Mouse (Mus musculus): ENCODE data around the gene Slc19a3. TPM values are rescaled to one million over a fixed set of nuclear protein-coding genes. Genes with fewer than 3 reads are reported as not detected.

The Slc19a3 gene
- polyA plus RNA-seq (2015; fragmentation: Nextera tagmentation; extraction: Ambion mirVana) = 0.16 and 0.41 TPM in 2 replicates

DNA sequence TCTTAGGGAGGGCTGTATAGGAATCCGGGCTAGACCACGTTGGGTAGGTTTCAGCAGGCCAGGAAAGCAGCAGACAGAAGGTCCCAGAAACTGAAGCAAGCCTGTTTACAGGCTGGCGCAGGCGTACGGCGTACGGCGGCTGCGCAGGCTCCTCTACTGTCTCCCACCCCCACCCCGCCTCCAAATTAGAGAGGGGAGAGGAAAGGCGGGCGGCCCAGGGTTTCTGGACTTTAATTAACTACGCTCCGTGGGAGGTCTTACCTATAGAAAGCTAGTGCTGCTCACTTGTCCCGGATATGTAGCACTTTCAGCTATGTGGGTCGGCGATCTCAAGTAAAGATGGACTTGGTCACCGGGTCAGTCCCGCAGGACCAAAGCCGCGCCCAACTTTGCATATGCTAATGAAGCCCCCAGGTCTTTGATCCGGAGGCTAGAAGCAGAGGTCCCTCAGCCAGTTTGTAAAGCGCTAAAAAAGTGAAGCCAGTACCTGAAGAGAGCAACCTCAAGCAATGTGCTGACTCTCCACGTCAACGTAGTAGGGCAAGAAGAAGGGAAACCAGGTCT is at the start of gene Slc19a3:
Slc19a3 (minus strand) TSS at position 340 of the 564 bp plus-strand sequence.

DNA sequence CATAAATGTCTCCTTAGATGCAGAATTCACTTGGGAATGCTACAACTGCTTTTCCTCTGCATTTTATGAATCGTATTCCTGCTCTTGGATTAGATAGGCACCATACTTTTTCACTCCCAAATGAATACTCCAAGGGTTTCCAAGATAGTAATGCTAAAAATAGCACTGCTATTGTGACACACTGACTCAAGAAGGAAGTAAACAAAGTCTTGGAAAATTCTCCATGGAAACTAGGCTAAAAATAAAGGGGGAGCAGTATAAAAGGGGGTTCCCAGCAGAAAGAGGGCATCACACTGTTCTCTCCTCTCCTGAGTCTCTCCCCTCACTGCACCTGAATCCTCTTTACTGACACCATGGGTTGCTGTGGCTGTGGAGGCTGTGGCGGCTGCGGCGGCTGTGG is 22.4 kb upstream of the Slc19a3 start, which contains the start of gene Krtap28-13:
Krtap28-13 (plus strand) TSS at position 288 of the 400 bp plus-strand sequence.

DNA sequence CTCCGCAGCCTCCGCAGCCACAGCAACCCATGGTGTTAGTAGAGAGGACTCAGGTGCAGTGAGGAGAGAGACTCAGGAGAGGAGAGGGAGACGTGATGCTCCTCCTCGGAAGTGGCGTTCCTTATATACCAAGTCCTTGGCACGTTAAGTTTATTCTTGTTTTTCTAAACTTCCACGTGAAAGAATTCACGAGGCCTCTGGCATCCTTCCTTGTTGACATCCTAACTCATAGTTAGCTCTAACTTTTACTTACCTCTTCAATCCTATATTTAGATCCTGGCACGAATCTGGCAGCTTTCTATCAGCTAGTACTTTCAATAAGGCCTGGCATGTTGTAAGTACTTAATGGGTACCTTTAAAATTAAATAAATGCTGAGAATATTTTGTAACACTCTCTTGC is 21.0 kb upstream of the Slc19a3 start, which contains the start of gene A030005K14Rik:
A030005K14Rik (minus strand) TSS at position 101 of the 400 bp plus-strand sequence.

DNA sequence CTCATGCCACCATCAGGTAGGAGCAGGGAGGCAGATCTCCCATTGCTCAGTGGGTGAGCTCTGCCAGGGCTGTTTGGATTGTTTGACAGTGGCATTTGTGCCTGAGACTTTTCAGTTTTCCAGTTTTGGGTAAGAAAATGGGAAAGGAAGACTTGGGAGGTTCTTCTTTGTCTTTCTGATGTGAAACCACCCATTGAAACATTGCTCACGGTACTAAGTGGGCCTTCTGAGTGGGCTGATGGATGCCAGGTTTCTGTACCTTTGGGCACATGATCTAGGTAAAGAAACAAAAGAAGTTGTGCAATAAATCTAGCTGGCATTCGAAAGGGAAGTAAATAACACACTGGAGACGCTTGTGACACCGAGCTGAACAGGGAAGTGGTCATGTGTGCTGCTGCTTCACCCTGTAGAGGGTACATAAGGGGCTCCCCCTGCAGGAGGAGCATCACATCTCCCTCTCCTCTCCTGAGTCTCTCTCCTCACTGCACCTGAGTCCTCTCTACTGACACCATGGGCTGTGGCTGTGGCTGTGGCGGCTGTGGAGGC is 6.7 kb upstream of the Slc19a3 start, which contains the start of gene Gm47969:
Gm47969 (plus strand) TSS at position 51 of the 546 bp plus-strand sequence.

DNA sequence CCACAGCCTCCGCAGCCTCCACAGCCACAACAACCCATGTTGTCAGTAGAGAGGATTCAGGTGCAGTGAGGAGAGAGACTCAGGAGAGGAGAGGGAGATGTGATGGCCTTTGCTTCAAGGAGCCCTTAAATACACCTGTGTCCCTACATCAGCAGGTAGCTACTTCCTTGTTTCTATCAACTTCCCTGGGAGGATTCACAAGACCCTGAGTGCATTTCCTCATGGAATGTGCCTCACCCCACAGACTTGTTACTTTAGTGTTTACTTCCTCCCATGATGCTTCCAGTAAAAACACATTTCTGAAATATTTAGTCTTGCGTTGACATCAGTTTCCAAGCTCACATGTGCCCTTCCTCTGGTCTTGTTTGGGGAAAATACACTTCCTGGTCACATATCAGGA is 4.1 kb upstream of the Slc19a3 start, which contains the start of gene Krtap28-10:
Krtap28-10 (minus strand) TSS at position 101 of the 400 bp plus-strand sequence.

DNA sequence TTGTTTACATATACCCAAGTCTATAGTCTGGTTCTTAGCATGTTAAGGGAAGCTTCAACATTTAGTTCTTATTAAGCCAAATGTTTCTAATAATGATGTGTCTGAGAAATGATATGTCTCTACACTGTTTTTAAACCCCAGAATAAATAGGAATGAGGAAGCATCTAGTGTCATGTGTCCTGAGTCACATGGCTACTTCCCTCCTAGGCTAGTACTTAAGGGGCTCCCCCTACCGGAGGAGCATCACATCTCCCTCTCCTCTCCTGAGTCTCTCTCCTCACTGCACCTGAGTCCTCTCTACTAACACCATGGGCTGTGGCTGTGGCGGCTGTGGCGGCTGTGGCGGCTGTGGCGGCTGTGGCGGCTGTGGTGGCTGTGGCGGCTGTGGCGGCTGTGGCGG is 37.9 kb downstream of the Slc19a3 start, which contains the start of gene Gm47959:
Gm47959 (plus strand) TSS at position 243 of the 400 bp plus-strand sequence.

Other genes with a start within 250 kb of the Slc19a3 start
- gene Agfg1, start 199.0 kb downstream of the Slc19a3 start, polyA plus RNA-seq (2015; fragmentation: Nextera tagmentation; extraction: Ambion mirVana) = 12.4 and 14.5 TPM in 2 replicates
- not detected in 2 replicates for gene A030005L19Rik, start 125.1 kb downstream of the Slc19a3 start, polyA plus RNA-seq (2015; fragmentation: Nextera tagmentation; extraction: Ambion mirVana)
- not detected in 2 replicates for gene A030014E15Rik, start 113.5 kb downstream of the Slc19a3 start, polyA plus RNA-seq (2015; fragmentation: Nextera tagmentation; extraction: Ambion mirVana)
- gene Gm6217, start 107.0 kb downstream of the Slc19a3 start, polyA plus RNA-seq (2015; fragmentation: Nextera tagmentation; extraction: Ambion mirVana) = not detected in 2 replicates
- not detected in 2 replicates for gene A030003K21Rik, start 95.1 kb downstream of the Slc19a3 start, polyA plus RNA-seq (2015; fragmentation: Nextera tagmentation; extraction: Ambion mirVana)
- gene Gm7544, start 82.4 kb downstream of the Slc19a3 start, polyA plus RNA-seq (2015; fragmentation: Nextera tagmentation; extraction: Ambion mirVana) = not detected in 2 replicates
- not detected in 2 replicates for gene Gm47955, start 78.2 kb downstream of the Slc19a3 start, polyA plus RNA-seq (2015; fragmentation: Nextera tagmentation; extraction: Ambion mirVana)
- gene Gm47959, start 37.9 kb downstream of the Slc19a3 start, polyA plus RNA-seq (2015; fragmentation: Nextera tagmentation; extraction: Ambion mirVana) = not detected in 2 replicates
- gene Krtap28-10, start 4.0 kb upstream of the Slc19a3 start, polyA plus RNA-seq (2015; fragmentation: Nextera tagmentation; extraction: Ambion mirVana) = not detected in 2 replicates
- gene Gm47969, start 6.5 kb upstream of the Slc19a3 start, polyA plus RNA-seq (2015; fragmentation: Nextera tagmentation; extraction: Ambion mirVana) = not detected in 2 replicates
- gene A030005K14Rik, start 20.9 kb upstream of the Slc19a3 start, polyA plus RNA-seq (2015; fragmentation: Nextera tagmentation; extraction: Ambion mirVana) = not detected in 2 replicates
- gene Krtap28-13, start 22.5 kb upstream of the Slc19a3 start, polyA plus RNA-seq (2015; fragmentation: Nextera tagmentation; extraction: Ambion mirVana) = 0.13 TPM in 1 of 2 replicates, not detected in the other
- not detected in 2 replicates for gene Ccl20, start 78.3 kb upstream of the Slc19a3 start, polyA plus RNA-seq (2015; fragmentation: Nextera tagmentation; extraction: Ambion mirVana)
- not detected in 2 replicates for gene Daw1, start 121.3 kb upstream of the Slc19a3 start, polyA plus RNA-seq (2015; fragmentation: Nextera tagmentation; extraction: Ambion mirVana)